Mouse (Mus musculus): ENCODE results near the gene Prkar1b. TPM values are rescaled to one million over a fixed set of nuclear protein-coding genes. Genes with fewer than 3 reads are reported as not detected.

The Prkar1b gene
- polyA plus RNA-seq, 1 experiment from 2014 or later: 25.8 TPM

- Histone ChIP-seq H3K9me3 (replicated peaks; ENCODE audit: control insufficient read depth, low read length) (no peaks in the 10 kb centered on the region), H3K4me2 (ENCODE audit: low read depth, low read length) (no peak overlapping the region), H3K9ac (ENCODE audit: low read length) (no peak overlapping the region), H3K36me3 (ENCODE audit: control insufficient read depth, insufficient read depth, low read length) (no peaks in the 10 kb centered on the region), H3K4me3 (replicated peaks; ENCODE audit: low read length) (no peak overlapping the region), H3K4me1 (ENCODE audit: control insufficient read depth, insufficient read depth, low read length) (no peaks in the 10 kb centered on the region), H3K27ac (ENCODE audit: low read length) (no peak overlapping the region), H3K27me3 (ENCODE audit: control insufficient read depth, insufficient read depth, low read length) (no peaks in the 10 kb centered on the region)
- ATAC-seq (ENCODE audit: insufficient read depth, low FRiP score): no peak
- WGBS: 69% methylated on average over 4 of the region's 4 CpGs
These were observed 106.3 kb downstream of the Prkar1b start for GRCm38 (mm10) chr5:139043546-139043945.

- ATAC-seq (ENCODE audit: insufficient read depth, low FRiP score): no peak
- Histone ChIP-seq H3K9me3 (replicated peaks; ENCODE audit: control insufficient read depth, low read length) (no peaks in the 10 kb centered on the region), H3K27ac (ENCODE audit: low read length) (no peak overlapping the region), H3K27me3 (ENCODE audit: control insufficient read depth, insufficient read depth, low read length) (no peaks in the 10 kb centered on the region), H3K36me3 (ENCODE audit: control insufficient read depth, insufficient read depth, low read length) (no peaks in the 10 kb centered on the region), H3K9ac (ENCODE audit: low read length) (no peak overlapping the region), H3K4me3 (replicated peaks; ENCODE audit: low read length) (no peak overlapping the region), H3K4me1 (ENCODE audit: control insufficient read depth, insufficient read depth, low read length) (no peaks in the 10 kb centered on the region), H3K4me2 (ENCODE audit: low read depth, low read length) (no peak overlapping the region)
- 67% methylated on average over 12 of the region's 12 CpGs for WGBS
These were observed 107.5 kb downstream of the Prkar1b start for GRCm38 (mm10) chr5:139042299-139042698.

GRCm38 (mm10) chr5:139035171-139035570, 114.6 kb downstream of the Prkar1b start:
- Histone ChIP-seq H3K4me1 (ENCODE audit: control insufficient read depth, insufficient read depth, low read length) (peaks cover 17% of the 10 kb centered on the region), H3K27me3 (ENCODE audit: control insufficient read depth, insufficient read depth, low read length) (no peaks in the 10 kb centered on the region), H3K27ac (ENCODE audit: low read length) (no peak overlapping the region), H3K9me3 (replicated peaks; ENCODE audit: control insufficient read depth, low read length) (no peaks in the 10 kb centered on the region), H3K9ac (ENCODE audit: low read length) (no peak overlapping the region), H3K4me3 (replicated peaks; ENCODE audit: low read length) (no peak overlapping the region), H3K4me2 (ENCODE audit: low read depth, low read length) (no peak overlapping the region), H3K36me3 (ENCODE audit: control insufficient read depth, insufficient read depth, low read length) (no peaks in the 10 kb centered on the region)
- ATAC-seq (ENCODE audit: insufficient read depth, low FRiP score): no peak
- WGBS: 53% methylated on average over 2 of the region's 2 CpGs

- H3K27ac ChIP-seq (ENCODE audit: low read length): no peak overlapping the region
These were observed 115.1 kb downstream of the Prkar1b start for GRCm38 (mm10) chr5:139034746-139035145.

GRCm38 (mm10) chr5:139033406-139034317, 116.1 kb downstream of the Prkar1b start:
- WGBS: 37% methylated on average over 14 of the region's 14 CpGs
- no peaks in the 10 kb centered on the region for H3K27me3 ChIP-seq (ENCODE audit: control insufficient read depth, insufficient read depth, low read length)
- no peak overlapping the region for H3K4me3 ChIP-seq (replicated peaks; ENCODE audit: low read length)
- H3K9ac ChIP-seq (ENCODE audit: low read length): peak overlapping the region; percentile 32; the same call in 1 of the 2 replicates
- ATAC-seq (ENCODE audit: insufficient read depth, low FRiP score): peak; percentile 79
- no peak overlapping the region for H3K4me2 ChIP-seq (ENCODE audit: low read depth, low read length)
- peaks cover 17% of the 10 kb centered on the region for H3K4me1 ChIP-seq (ENCODE audit: control insufficient read depth, insufficient read depth, low read length)
- H3K9me3 ChIP-seq (replicated peaks; ENCODE audit: control insufficient read depth, low read length): no peaks in the 10 kb centered on the region
- H3K27ac ChIP-seq (ENCODE audit: low read length): peak overlapping the region; percentile 29; the same call in 1 of the 2 replicates
- H3K36me3 ChIP-seq (ENCODE audit: control insufficient read depth, insufficient read depth, low read length): no peaks in the 10 kb centered on the region

More at GRCm38 (mm10) chr5:139034746-139035145, 115.1 kb downstream of the Prkar1b start:
- Histone ChIP-seq H3K4me2 (ENCODE audit: low read depth, low read length) (no peak overlapping the region), H3K27me3 (ENCODE audit: control insufficient read depth, insufficient read depth, low read length) (no peaks in the 10 kb centered on the region), H3K4me1 (ENCODE audit: control insufficient read depth, insufficient read depth, low read length) (peaks cover 17% of the 10 kb centered on the region), H3K9ac (ENCODE audit: low read length) (no peak overlapping the region), H3K4me3 (replicated peaks; ENCODE audit: low read length) (no peak overlapping the region), H3K9me3 (replicated peaks; ENCODE audit: control insufficient read depth, low read length) (no peaks in the 10 kb centered on the region), H3K36me3 (ENCODE audit: control insufficient read depth, insufficient read depth, low read length) (no peaks in the 10 kb centered on the region)
- WGBS: 40% methylated on average over 6 of the region's 6 CpGs
- ATAC-seq (ENCODE audit: insufficient read depth, low FRiP score): no peak

- Histone ChIP-seq H3K4me2 (ENCODE audit: low read depth, low read length) (no peak overlapping the region), H3K9ac (ENCODE audit: low read length) (no peak overlapping the region), H3K4me1 (ENCODE audit: control insufficient read depth, insufficient read depth, low read length) (peaks cover 5% of the 10 kb centered on the region), H3K36me3 (ENCODE audit: control insufficient read depth, insufficient read depth, low read length) (no peaks in the 10 kb centered on the region), H3K4me3 (replicated peaks; ENCODE audit: low read length) (no peak overlapping the region), H3K9me3 (replicated peaks; ENCODE audit: control insufficient read depth, low read length) (no peaks in the 10 kb centered on the region), H3K27ac (ENCODE audit: low read length) (no peak overlapping the region), H3K27me3 (ENCODE audit: control insufficient read depth, insufficient read depth, low read length) (no peaks in the 10 kb centered on the region)
- ATAC-seq (ENCODE audit: insufficient read depth, low FRiP score): peak; percentile 27; the same call in 1 of the 2 replicates
- WGBS: 37% methylated on average over 15 of the region's 15 CpGs
These were observed 122.2 kb downstream of the Prkar1b start for GRCm38 (mm10) chr5:139027603-139028002.

- H3K4me1 ChIP-seq (ENCODE audit: control insufficient read depth, insufficient read depth, low read length): peaks cover 5% of the 10 kb centered on the region
- H3K27me3 ChIP-seq (ENCODE audit: control insufficient read depth, insufficient read depth, low read length): no peaks in the 10 kb centered on the region
- no peaks in the 10 kb centered on the region for H3K9me3 ChIP-seq (replicated peaks; ENCODE audit: control insufficient read depth, low read length)
- H3K9ac ChIP-seq (ENCODE audit: low read length): no peak overlapping the region
- no peak overlapping the region for H3K4me3 ChIP-seq (replicated peaks; ENCODE audit: low read length)
- no peak overlapping the region for H3K4me2 ChIP-seq (ENCODE audit: low read depth, low read length)
- no peaks in the 10 kb centered on the region for H3K36me3 ChIP-seq (ENCODE audit: control insufficient read depth, insufficient read depth, low read length)
- no peak overlapping the region for H3K27ac ChIP-seq (ENCODE audit: low read length)
- 59% methylated on average over 12 of the region's 12 CpGs for WGBS
- ATAC-seq (ENCODE audit: insufficient read depth, low FRiP score): no peak
These were observed 125.3 kb downstream of the Prkar1b start for GRCm38 (mm10) chr5:139024351-139025105.

GRCm38 (mm10) chr5:139020595-139020994, 129.2 kb downstream of the Prkar1b start:
- ATAC-seq (ENCODE audit: insufficient read depth, low FRiP score): no peak
- 58% methylated on average over 6 of the region's 6 CpGs for WGBS
- no peaks in the 10 kb centered on the region for H3K9me3 ChIP-seq (replicated peaks; ENCODE audit: control insufficient read depth, low read length)
- H3K27ac ChIP-seq (ENCODE audit: low read length): no peak overlapping the region
- no peaks in the 10 kb centered on the region for H3K4me1 ChIP-seq (ENCODE audit: control insufficient read depth, insufficient read depth, low read length)
- H3K36me3 ChIP-seq (ENCODE audit: control insufficient read depth, insufficient read depth, low read length): no peaks in the 10 kb centered on the region
- H3K4me3 ChIP-seq (replicated peaks; ENCODE audit: low read length): no peak overlapping the region
- no peak overlapping the region for H3K9ac ChIP-seq (ENCODE audit: low read length)
- no peaks in the 10 kb centered on the region for H3K27me3 ChIP-seq (ENCODE audit: control insufficient read depth, insufficient read depth, low read length)
- H3K4me2 ChIP-seq (ENCODE audit: low read depth, low read length): no peak overlapping the region
